Mouse (Mus musculus) megakaryocyte-erythroid progenitor cell, adult 5-6 weeks (primary cell): ENCODE data around the gene Cd6. TPM values are rescaled to one million over a fixed set of nuclear protein-coding genes. Genes with fewer than 3 reads are reported as not detected.

Experiments used
- ATAC-seq: replicated peaks from 2 replicates; pipeline ENCODE4 v1.8.0; 2016; ENCODE audit warnings: mild to moderate bottlenecking, inconsistent platforms; ENCODE audit not compliant: severe bottlenecking, poor library complexity, low FRiP score, low TSS enrichment
- total RNA-seq, 2 experiments: library from RNA; stranded (forward) in 1 of 2; stranded (reverse) in 1 of 2; fragments of 200-1000, 215-1000 nt in 1 of 2; fragments of >200 nt in 1 of 2; fragmentation: Nextera tagmentation in 1 of 2; gene quantifications; 2 replicates each; pipeline ENCODE4 v1.2.3; 2014 to 2017

Cd6 gene
- total RNA-seq (2014; fragmentation: Nextera tagmentation) (2.4 and 3.2 TPM in 2 replicates), total RNA-seq (2017) (not detected in 2 replicates)

GRCm38 (mm10) chr19:10829436-10830175 is at the start of gene Cd6:
TSS of gene Cd6 (minus strand) at chr19:10830058.
- no peak for ATAC-seq

- no peak for ATAC-seq
These were observed 48.5 kb upstream of the Cd6 start for GRCm38 (mm10) chr19:10878201-10878837.

- no peak for ATAC-seq
These were observed 41.6 kb upstream of the Cd6 start for GRCm38 (mm10) chr19:10871328-10871961.

GRCm38 (mm10) chr19:10870676-10871075 is 40.8 kb upstream of the Cd6 start:
- ATAC-seq, result no peak

- no peak for ATAC-seq
These were observed 40.1 kb upstream of the Cd6 start, which contains the start of gene Tmem132a for GRCm38 (mm10) chr19:10869886-10870527. TSS of gene Tmem132a (minus strand) at chr19:10869940.

GRCm38 (mm10) chr19:10869241-10869885 is 39.5 kb upstream of the Cd6 start:
- ATAC-seq, result peak; percentile 51

GRCm38 (mm10) chr19:10868623-10869141 is 38.8 kb upstream of the Cd6 start:
- no peak for ATAC-seq

GRCm38 (mm10) chr19:10867946-10868622 is 38.2 kb upstream of the Cd6 start:
- ATAC-seq, result no peak

- no peak for ATAC-seq
These were observed 36.5 kb upstream of the Cd6 start for GRCm38 (mm10) chr19:10866351-10866750.

GRCm38 (mm10) chr19:10860072-10860497 is 30.2 kb upstream of the Cd6 start:
- ATAC-seq, result no peak

- no peak for ATAC-seq
These were observed 26.7 kb upstream of the Cd6 start for GRCm38 (mm10) chr19:10856520-10856919.

GRCm38 (mm10) chr19:10855422-10855821 is 25.6 kb upstream of the Cd6 start:
- ATAC-seq, result no peak

GRCm38 (mm10) chr19:10847311-10848087 is 17.6 kb upstream of the Cd6 start:
- ATAC-seq, result no peak

GRCm38 (mm10) chr19:10846150-10846549 is 16.3 kb upstream of the Cd6 start:
- no peak for ATAC-seq

- ATAC-seq, result no peak
These were observed 15.6 kb upstream of the Cd6 start for GRCm38 (mm10) chr19:10845454-10845853.

- ATAC-seq, result no peak
These were observed 14.3 kb upstream of the Cd6 start for GRCm38 (mm10) chr19:10844206-10844605.

- ATAC-seq, result no peak
These were observed 13.1 kb upstream of the Cd6 start for GRCm38 (mm10) chr19:10842914-10843313.
